Mouse (Mus musculus) kidney, postnatal 25 days (tissue): Measurements from ENCODE around the gene Hist1h4a.
"Not testable (repeated sequence)": the region's sequence is repeated elsewhere in the genome, so short reads cannot be mapped to it uniquely, and the experiment has no call there.

Experiments used
- DNase-seq, 2 experiments: peaks; one replicate each; pipeline ENCODE4 v3.0.0; 2021; ENCODE audit warnings: mixed read lengths in 2 of 2

Hist1h4a gene

GRCm38 (mm10) chr13:23760972-23761864, at the start of gene Hist1h4a:
Gene Hist1h4a, minus strand, starts transcription at chr13:23761230.
- DNase-seq: peak; percentile 99

GRCm38 (mm10) chr13:23806422-23807052, 45.5 kb upstream of the Hist1h4a start, which contains the start of gene Slc17a2:
Gene Slc17a2, plus strand, starts transcription at chr13:23806993.
- DNase-seq: peak; percentile 26 to 46

- DNase-seq: no peak
Measured at GRCm38 (mm10) chr13:23804532-23804931, 43.5 kb upstream of the Hist1h4a start.

- no peak for DNase-seq
Measured at GRCm38 (mm10) chr13:23799405-23799804, 38.4 kb upstream of the Hist1h4a start.

- DNase-seq: peak; percentile 42 to 67
Measured at GRCm38 (mm10) chr13:23792520-23792919, 31.5 kb upstream of the Hist1h4a start.

GRCm38 (mm10) chr13:23779025-23779424, 18.0 kb upstream of the Hist1h4a start:
- DNase-seq: no peak

GRCm38 (mm10) chr13:23778339-23778738, 17.3 kb upstream of the Hist1h4a start:
- no peak for DNase-seq

- DNase-seq: peak; percentile 27 to 65
Measured at GRCm38 (mm10) chr13:23772561-23773313, 11.7 kb upstream of the Hist1h4a start.

- not testable (repeated sequence) for DNase-seq
Measured at GRCm38 (mm10) chr13:23769613-23770012, 8.6 kb upstream of the Hist1h4a start, which contains the start of gene Trim38. Gene Trim38, plus strand, starts transcription at chr13:23769913.

- DNase-seq: no peak
Measured at GRCm38 (mm10) chr13:23768834-23769397, 7.9 kb upstream of the Hist1h4a start.

- no peak for DNase-seq
Measured at GRCm38 (mm10) chr13:23766772-23767171, 5.7 kb upstream of the Hist1h4a start.

GRCm38 (mm10) chr13:23765172-23765513, 4.1 kb upstream of the Hist1h4a start:
- DNase-seq: no peak

- DNase-seq: no peak
Measured at GRCm38 (mm10) chr13:23764324-23765171, 3.5 kb upstream of the Hist1h4a start.

GRCm38 (mm10) chr13:23763586-23764323, 2.7 kb upstream of the Hist1h4a start, which contains the start of gene Hist1h1a:
Gene Hist1h1a, plus strand, starts transcription at chr13:23763666.
- DNase-seq: peak; percentile 89 to 92

- no peak for DNase-seq
Measured at GRCm38 (mm10) chr13:23763242-23763585, 2.2 kb upstream of the Hist1h4a start.

- DNase-seq: peak; percentile 47 to 59
Measured at GRCm38 (mm10) chr13:23761871-23762821, 1.1 kb upstream of the Hist1h4a start, which contains the start of gene Hist1h3a. Gene Hist1h3a, minus strand, starts transcription at chr13:23762386.

- no peak for DNase-seq
Measured at GRCm38 (mm10) chr13:23760240-23760971, 624 bp downstream of the Hist1h4a start.

GRCm38 (mm10) chr13:23759916-23760239, 1.2 kb downstream of the Hist1h4a start:
- no peak for DNase-seq

GRCm38 (mm10) chr13:23759251-23759771, 1.7 kb downstream of the Hist1h4a start:
- no peak for DNase-seq
